Mouse (Mus musculus) liver, adult 2 months (tissue): Measurements from ENCODE around the gene F2rl3.

ENCODE experiments used
- CTCF ChIP-seq: fragments of 200-500 bp; IDR thresholded peaks from 2 replicates; pipeline ENCODE4 v1.5.1; 2011; ENCODE audit warnings: low read depth, low read length, control low read depth
- POLR2A ChIP-seq: fragments of 200-500 bp; IDR thresholded peaks from 2 replicates; pipeline ENCODE4 v1.6.1; 2011; ENCODE audit warnings: low read length, control low read depth; ENCODE audit not compliant: insufficient read depth; ENCODE audit errors: extremely low read depth

DNA sequence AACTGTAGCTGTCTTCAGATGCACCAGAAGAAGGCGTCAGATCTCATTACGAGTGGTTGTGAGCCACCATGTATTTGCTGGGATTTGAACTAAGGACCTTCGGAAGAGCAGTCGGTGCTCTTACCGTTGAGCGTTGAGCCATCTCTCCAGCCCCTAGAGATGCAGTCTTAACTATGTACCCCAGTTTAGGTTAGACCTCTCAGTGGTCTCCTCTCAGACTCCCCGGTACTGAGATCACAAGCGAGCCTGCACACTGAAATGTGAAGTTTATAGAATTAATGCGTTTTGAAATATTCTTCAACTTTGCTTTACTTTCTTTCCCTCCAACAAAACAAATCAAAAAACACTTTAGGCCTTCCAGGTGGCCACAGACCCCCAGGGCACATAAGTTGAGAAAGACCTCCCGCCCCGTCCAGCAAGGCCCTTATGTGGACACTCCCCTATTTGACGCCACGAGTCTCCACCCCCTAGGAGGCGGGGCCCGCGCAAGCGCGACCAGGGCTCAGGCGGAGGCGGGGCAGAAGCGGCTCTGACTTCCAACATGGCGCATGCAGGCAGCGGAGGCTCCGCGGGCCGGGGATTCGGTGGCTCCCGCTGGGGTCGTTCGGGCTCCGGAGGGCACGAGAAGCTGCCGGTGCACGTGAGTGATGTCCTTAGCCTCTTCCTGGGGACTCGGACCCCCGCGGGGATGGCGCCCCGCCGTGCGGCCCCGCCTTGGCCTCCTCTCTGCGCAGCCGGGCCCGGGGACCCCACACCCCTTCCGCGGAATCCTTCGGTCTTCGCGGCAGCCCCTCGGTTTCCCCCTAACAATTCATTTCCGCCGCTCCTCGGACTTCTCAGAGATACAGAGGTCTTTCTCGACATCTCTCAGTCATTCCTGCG lies 38.7 kb upstream of the F2rl3 start, which contains the start of gene Sin3b:
- TF ChIP-seq POLR2A (peak; percentile 86), CTCF (no peak)
